Mouse (Mus musculus) lung, postnatal 0 days (tissue): ENCODE results near the gene Popdc2.

Experiments
- CTCF ChIP-seq: IDR thresholded peaks from 2 replicates; pipeline ENCODE4 v1.5.1; 2016; ENCODE audit warnings: antibody characterized with exemption, mild to moderate bottlenecking
- EP300 ChIP-seq: IDR thresholded peaks from 2 replicates; pipeline ENCODE4 v1.6.1; 2016; ENCODE audit warnings: antibody characterized with exemption, mild to moderate bottlenecking, control low read depth

DNA sequence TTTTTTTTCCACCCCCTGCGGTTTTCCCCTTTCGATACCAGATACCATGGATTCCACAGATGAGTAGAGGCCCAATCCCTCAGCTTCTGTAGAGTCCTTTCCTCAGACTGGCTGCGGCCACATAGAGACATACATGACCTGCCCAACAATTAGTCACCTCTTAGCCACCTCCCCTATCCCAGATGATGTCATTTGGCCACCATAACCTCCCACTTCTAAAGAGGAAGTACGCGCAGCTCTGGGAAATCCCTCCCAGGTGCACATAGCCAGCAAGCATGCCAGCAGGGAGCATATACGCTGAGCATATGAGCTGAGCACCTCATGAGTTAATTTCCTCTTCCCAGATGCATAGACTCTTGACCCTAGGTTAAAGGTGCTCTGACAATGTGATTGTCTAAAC is 44.7 kb downstream of the Popdc2 start:
- no peak for TF ChIP-seq CTCF
- no peak for TF ChIP-seq EP300
